In genomic region chr8:104632486-104632885, GRCm38 (mm10) we compare ENCODE assay signal across 8 mouse cellular contexts. TPM values are rescaled to one million over a fixed set of nuclear protein-coding genes. Genes with fewer than 3 reads are reported as not detected.
DNase-seq lines count a peak whose midpoint lies in the region; ATAC-seq and TF ChIP-seq lines count a peak whose summit lies in the region.

No protein-coding gene starts in this region.

- peak; percentile 64 for ATAC-seq in frontal cortex, adult (ENCODE audit: low TSS enrichment)
- ATAC-seq in limb, embryonic 13.5 days (ENCODE audit: low FRiP score, low read depth), result no peak
- ATAC-seq in cerebellum, adult (ENCODE audit: insufficient number of reproducible peaks, low FRiP score, low TSS enrichment), result no peak

- no peak overlapping the region for H3K9ac ChIP-seq in limb, embryonic 13.5 days

- no peaks in the 10 kb centered on the region for H3K9me3 ChIP-seq in limb, embryonic 13.5 days

- H3K27me3 ChIP-seq in limb, embryonic 13.5 days, result peaks cover 20% of the 10 kb centered on the region

- no peak overlapping the region for H3K4me3 ChIP-seq in lung, adult 2 months (replicated peaks; ENCODE audit: extremely low read depth, low read depth, low read length)
- no peak overlapping the region for H3K4me3 ChIP-seq in limb, embryonic 13.5 days

- TF ChIP-seq CTCF in lung, adult 2 months (IDR thresholded peaks at IDR 0.05; ENCODE audit: insufficient read depth, low read length), result no peak

- TF ChIP-seq POLR2A in lung, adult 2 months (IDR thresholded peaks at IDR 0.05; ENCODE audit: borderline replicate concordance, extremely low read depth, low read depth, low read length), result no peak

- DNase-seq in frontal cortex, postnatal 25 days (ENCODE audit: low spot score in 2 of 2), result no peak
- DNase-seq in lung, postnatal 10 days, result peak; percentile 3
- no peak for DNase-seq in lung, adult 2 months
- DNase-seq in brain, adult 2 months (ENCODE audit: low read depth, low spot score), result peak; percentile 74
- DNase-seq in liver, result no peak

- H3K4me2 ChIP-seq in limb, embryonic 13.5 days (replicated peaks), result peak overlapping the region; percentile 77

- peaks cover 20% of the 10 kb centered on the region for H3K36me3 ChIP-seq in limb, embryonic 13.5 days

- peaks cover 4% of the 10 kb centered on the region; the same call in 1 of the 2 replicates for H3K4me1 ChIP-seq in lung, adult 2 months (ENCODE audit: control insufficient read depth, insufficient read depth, low read length)
- H3K4me1 ChIP-seq in limb, embryonic 13.5 days, result peaks cover 31% of the 10 kb centered on the region

- H3K27ac ChIP-seq in limb, embryonic 13.5 days, result no peak overlapping the region; the same call in 1 of the 2 replicates

- 66% methylated on average over 6 of the region's 6 CpGs for WGBS in lung, adult 2 months
- 52% methylated on average over 6 of the region's 6 CpGs for WGBS in limb, embryonic 13.5 days

RNA-seq across cellular contexts. Expression of gene Rrad, which starts 1.4 kb away (rescaled TPM):
- polyA plus RNA-seq in lung, adult 2 months (2012; rRNA removed), result 10.9 and 19.5 TPM in 2 replicates
- 18.1 TPM in 2 replicates for polyA plus RNA-seq in limb, embryonic 13.5 days (2015; fragmentation: Nextera tagmentation; extraction: Ambion mirVana)

RNA-seq across cellular contexts. Expression of gene Cdh16, which starts 8.3 kb away (rescaled TPM):
- 9.6 and 16.2 TPM in 2 replicates for polyA plus RNA-seq in lung, adult 2 months (2012; rRNA removed)
- 0.22 TPM in 1 of 2 replicates, not detected in the other for polyA plus RNA-seq in limb, embryonic 13.5 days (2015; fragmentation: Nextera tagmentation; extraction: Ambion mirVana)

RNA-seq across cellular contexts. Expression of gene Ciao2b, which starts 9.3 kb away (rescaled TPM):
- polyA plus RNA-seq in lung, adult 2 months (2012; rRNA removed), result 34.7 and 35.3 TPM in 2 replicates
- 88.9 and 89.4 TPM in 2 replicates for polyA plus RNA-seq in limb, embryonic 13.5 days (2015; fragmentation: Nextera tagmentation; extraction: Ambion mirVana)

RNA-seq across cellular contexts. Expression of gene Pdp2, which starts 41.2 kb away (rescaled TPM):
- 3.4 and 4.4 TPM in 2 replicates for polyA plus RNA-seq in lung, adult 2 months (2012; rRNA removed)
- polyA plus RNA-seq in limb, embryonic 13.5 days (2015; fragmentation: Nextera tagmentation; extraction: Ambion mirVana), result 13.8 and 14.0 TPM in 2 replicates

Comparison
In these comparisons a context has a peak if more than half of its experiments do, and no peak if none do; other contexts are left out.
1. DNase-seq: peak in lung, postnatal 10 days (single experiment) and brain, adult 2 months (single experiment); none in frontal cortex, postnatal 25 days (0 of 2), lung, adult 2 months (single experiment) and liver (single experiment).